Mouse (Mus musculus): ENCODE measurements around the gene Kif16b.

- TF ChIP-seq USF1 (IDR thresholded peaks at IDR 0.05; ENCODE audit: low read depth, low read length) (no peak), POLR2A (IDR thresholded peaks at IDR 0.05; ENCODE audit: low read depth, low read length) (no peak), TCF12 (IDR thresholded peaks at IDR 0.05; ENCODE audit: low read depth, low read length) (no peak), MAFK (IDR thresholded peaks at IDR 0.05; ENCODE audit: insufficient replicate concordance, low read length) (no peak), CHD2 (IDR thresholded peaks at IDR 0.05; ENCODE audit: low read length) (no peak), RCOR1 (conservative IDR thresholded peaks at IDR 0.05; ENCODE audit: low read depth, low read length) (no peak), CTCF (conservative IDR thresholded peaks at IDR 0.05 in 1 of 2, IDR thresholded peaks at IDR 0.05 in 1 of 2; ENCODE audit: low read depth in 2 of 2, low read length in 2 of 2) (no peak)
Measured at GRCm38 (mm10) chr2:142610206-142610605, 291.1 kb downstream of the Kif16b start.

Data from CH12.LX (cell line).